Mouse (Mus musculus) myocyte (in vitro differentiated cells): ENCODE measurements around the gene Ahcy.

Experiments used
- E2F4 ChIP-seq: IDR thresholded peaks from one replicate; pipeline ENCODE4 v1.6.1; 2011; ENCODE audit warnings: mild to moderate bottlenecking, control low read depth, moderate library complexity; ENCODE audit not compliant: insufficient read depth
- MAX ChIP-seq: IDR thresholded peaks from one replicate; pipeline ENCODE4 v1.6.1; 2011; ENCODE audit warnings: low read depth, mild to moderate bottlenecking, control low read depth
- POLR2AphosphoS2 ChIP-seq: IDR thresholded peaks from one replicate; pipeline ENCODE4 v1.6.1; 2011; ENCODE audit warnings: low read depth, control low read depth; ENCODE audit not compliant: insufficient read length

DNA sequence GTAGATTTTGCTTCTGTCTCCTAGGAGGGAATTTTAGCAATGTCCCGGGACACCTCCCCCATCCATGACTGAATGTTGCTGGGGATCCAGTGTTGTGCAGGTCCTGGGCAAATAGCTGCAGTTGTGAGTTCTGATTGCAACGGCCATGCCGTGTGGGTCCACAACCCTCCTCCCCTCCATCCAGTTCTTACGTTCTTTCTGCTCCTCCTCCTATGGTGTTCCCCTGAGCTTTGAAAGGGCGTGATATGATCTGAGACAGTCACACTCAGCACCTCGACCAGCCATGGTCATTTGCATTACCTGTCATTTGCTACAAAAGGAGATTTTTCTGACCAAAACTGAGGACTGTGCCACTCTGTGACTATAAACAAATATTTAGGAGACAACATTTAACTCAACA, 1.4 kb upstream of the Ahcy start:
- TF ChIP-seq E2F4 (no peak), POLR2AphosphoS2 (no peak), MAX (no peak)
